Mouse (Mus musculus) myocyte (in vitro differentiated cells): ENCODE measurements at regions not wholly inside any gene's neighbourhood (a gene's known extent, or its start where the extent isn't known, plus 50 kb on each side); places are given as distances from the start of the nearest gene placed in this dataset.

Source experiments
- H3K27me3 ChIP-seq: one replicate; pipeline ENCODE4 v1.6.1; 2011; ENCODE audit not compliant: control insufficient read depth, insufficient read depth, insufficient read length
- H3K36me3 ChIP-seq: one replicate; pipeline ENCODE4 v1.6.1; 2011; ENCODE audit not compliant: control insufficient read depth, insufficient read depth
- H3K4me2 ChIP-seq: one replicate; pipeline ENCODE4 v1.6.1; 2011; ENCODE audit warnings: low read depth, control low read depth
- H3K4me3 ChIP-seq: one replicate; pipeline ENCODE4 v1.5.1; 2011; ENCODE audit warnings: mild to moderate bottlenecking, control low read depth, moderate library complexity
- H3K79me2 ChIP-seq: one replicate; pipeline ENCODE4 v1.6.1; 2011; ENCODE audit not compliant: control insufficient read depth, insufficient read depth
- H3ac ChIP-seq: one replicate; pipeline ENCODE4 v1.6.1; 2011; ENCODE audit not compliant: control insufficient read depth, insufficient read length
- CEBPB ChIP-seq: IDR thresholded peaks from 2 replicates; pipeline ENCODE4 v1.6.1; 2011; ENCODE audit warnings: mild to moderate bottlenecking, moderate library complexity; ENCODE audit not compliant: poor library complexity, insufficient read depth, severe bottlenecking
- E2F4 ChIP-seq: IDR thresholded peaks from one replicate; pipeline ENCODE4 v1.6.1; 2011; ENCODE audit warnings: mild to moderate bottlenecking, control low read depth, moderate library complexity; ENCODE audit not compliant: insufficient read depth
- MAX ChIP-seq: IDR thresholded peaks from one replicate; pipeline ENCODE4 v1.6.1; 2011; ENCODE audit warnings: low read depth, mild to moderate bottlenecking, control low read depth
- MYOD1 ChIP-seq, 3 experiments: IDR thresholded peaks; one replicate each; pipeline ENCODE4 v1.6.1; 2011; ENCODE audit warnings: control low read depth in 2 of 3, low read depth in 2 of 3, mild to moderate bottlenecking in 2 of 3, moderate library complexity in 1 of 3; ENCODE audit not compliant: insufficient read length in 2 of 3, control insufficient read depth in 1 of 3
- MYOG ChIP-seq, 3 experiments: IDR thresholded peaks; one replicate each; pipeline ENCODE4 v1.6.1; 2011; ENCODE audit warnings: control low read depth in 2 of 3, low read depth in 2 of 3, mild to moderate bottlenecking in 2 of 3; ENCODE audit not compliant: insufficient read length in 2 of 3, control insufficient read depth in 1 of 3, insufficient read depth in 1 of 3
- POLR2A ChIP-seq: IDR thresholded peaks from one replicate; pipeline ENCODE4 v1.6.1; 2011; ENCODE audit warnings: low read depth, mild to moderate bottlenecking, control low read depth, moderate library complexity; ENCODE audit not compliant: insufficient read length
- POLR2AphosphoS2 ChIP-seq: IDR thresholded peaks from one replicate; pipeline ENCODE4 v1.6.1; 2011; ENCODE audit warnings: low read depth, control low read depth; ENCODE audit not compliant: insufficient read length
- REST ChIP-seq: IDR thresholded peaks from one replicate; pipeline ENCODE4 v1.6.1; 2011; ENCODE audit warnings: mild to moderate bottlenecking, control low read depth, moderate library complexity; ENCODE audit not compliant: insufficient read depth, insufficient read length
- SRF ChIP-seq: IDR thresholded peaks from one replicate; pipeline ENCODE4 v1.6.1; 2011; ENCODE audit warnings: low read depth; ENCODE audit not compliant: control insufficient read depth, insufficient read length
- TCF12 ChIP-seq: IDR thresholded peaks from one replicate; pipeline ENCODE4 v1.6.1; 2011; ENCODE audit warnings: mild to moderate bottlenecking, control low read depth; ENCODE audit not compliant: poor library complexity, insufficient read depth, severe bottlenecking
- TCF3 ChIP-seq: IDR thresholded peaks from one replicate; pipeline ENCODE4 v1.6.1; 2011; ENCODE audit warnings: low read depth, control low read depth; ENCODE audit not compliant: insufficient read length
- USF1 ChIP-seq: IDR thresholded peaks from one replicate; pipeline ENCODE4 v1.6.1; 2011; ENCODE audit warnings: low read depth, mild to moderate bottlenecking, control low read depth, moderate library complexity

DNA sequence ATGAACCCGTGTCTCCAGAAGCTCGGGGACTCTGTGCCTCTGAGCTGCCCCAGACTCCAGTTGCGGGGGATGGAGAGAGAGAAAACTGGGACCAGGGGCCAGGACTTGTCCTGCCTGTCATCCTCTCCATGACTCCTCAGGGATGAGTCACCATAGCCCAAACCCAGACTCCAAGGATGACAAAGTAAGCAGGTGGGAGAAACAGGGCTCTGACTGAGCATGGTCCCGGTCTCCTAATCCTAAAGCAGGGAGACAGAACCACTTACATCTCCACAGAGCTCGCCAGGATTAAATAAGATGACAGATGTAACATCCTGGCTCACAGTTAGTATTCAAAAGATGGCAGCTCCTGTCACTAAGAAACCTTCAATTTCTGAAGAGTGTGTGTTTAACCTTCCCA is 61.7 kb upstream of the Nectin1 start:
- no peaks in the 10 kb centered on the region for H3K27me3 ChIP-seq
- no peaks in the 10 kb centered on the region for H3K79me2 ChIP-seq
- no peak overlapping the region for H3K4me2 ChIP-seq
- no peak for TF ChIP-seq MYOD1 (IDR thresholded peaks at IDR 0.05; ENCODE audit: control insufficient read depth in 1 of 3, insufficient read length in 2 of 3, low read depth in 2 of 3)
- no peak for TF ChIP-seq E2F4
- no peak for TF ChIP-seq MAX
- TF ChIP-seq USF1 = no peak
- TF ChIP-seq SRF = no peak
- TF ChIP-seq TCF3 = no peak
- no peak for TF ChIP-seq CEBPB
- TF ChIP-seq REST = no peak
- TF ChIP-seq TCF12 = no peak
- no peak for TF ChIP-seq POLR2AphosphoS2
- TF ChIP-seq POLR2A = no peak
- TF ChIP-seq MYOG (IDR thresholded peaks at IDR 0.05; ENCODE audit: control insufficient read depth in 1 of 3, insufficient read depth in 1 of 3, insufficient read length in 2 of 3, low read depth in 2 of 3) = no peak
- H3ac ChIP-seq = no peak overlapping the region
- H3K4me3 ChIP-seq = no peak overlapping the region
- H3K36me3 ChIP-seq = no peaks in the 10 kb centered on the region

GRCm38 (mm10) chr9:43684596-43684995 is 59.2 kb upstream of the Nectin1 start:
- TF ChIP-seq MYOD1 (IDR thresholded peaks at IDR 0.05; ENCODE audit: control insufficient read depth in 1 of 3, insufficient read length in 2 of 3, low read depth in 2 of 3) = no peak
- TF ChIP-seq USF1 = no peak
- no peak for TF ChIP-seq E2F4
- TF ChIP-seq SRF = no peak
- TF ChIP-seq MAX = no peak
- TF ChIP-seq TCF3 = no peak
- no peak for TF ChIP-seq CEBPB
- Histone ChIP-seq H3K4me3 (no peak overlapping the region), H3ac (no peak overlapping the region), H3K36me3 (no peaks in the 10 kb centered on the region), H3K4me2 (peak overlapping the region; percentile 30), H3K79me2 (no peaks in the 10 kb centered on the region), H3K27me3 (no peaks in the 10 kb centered on the region)

DNA sequence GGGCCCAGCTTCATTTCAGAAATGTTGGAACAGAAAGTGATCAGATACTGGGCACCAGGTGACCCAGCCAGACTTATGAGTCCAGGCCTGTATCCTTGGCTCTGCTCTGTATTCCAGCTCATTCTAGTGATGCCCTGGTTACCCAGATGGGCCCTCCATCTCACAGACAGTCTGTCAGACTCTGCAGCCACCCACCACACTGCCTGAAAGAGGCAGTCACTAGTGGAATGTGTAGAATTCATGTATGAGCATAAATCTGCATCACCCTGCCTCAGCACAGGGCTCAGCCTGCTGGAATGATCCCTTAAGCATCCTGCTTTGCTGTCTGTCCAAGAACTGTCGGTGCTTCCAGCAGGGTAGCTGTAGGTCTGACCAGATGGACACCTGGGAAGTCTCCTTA is 51.8 kb upstream of the Nectin1 start:
- Histone ChIP-seq H3K36me3 (no peaks in the 10 kb centered on the region), H3ac (no peak overlapping the region), H3K79me2 (no peaks in the 10 kb centered on the region), H3K4me2 (no peak overlapping the region), H3K27me3 (no peaks in the 10 kb centered on the region), H3K4me3 (no peak overlapping the region)
- TF ChIP-seq MYOG (IDR thresholded peaks at IDR 0.05; ENCODE audit: control insufficient read depth in 1 of 3, insufficient read depth in 1 of 3, insufficient read length in 2 of 3, low read depth in 2 of 3) (no peak), SRF (no peak), POLR2A (no peak), MYOD1 (IDR thresholded peaks at IDR 0.05; ENCODE audit: control insufficient read depth in 1 of 3, insufficient read length in 2 of 3, low read depth in 2 of 3) (no peak), POLR2AphosphoS2 (no peak), TCF3 (no peak), TCF12 (no peak), CEBPB (no peak), USF1 (no peak), E2F4 (no peak), MAX (no peak), REST (no peak)

DNA sequence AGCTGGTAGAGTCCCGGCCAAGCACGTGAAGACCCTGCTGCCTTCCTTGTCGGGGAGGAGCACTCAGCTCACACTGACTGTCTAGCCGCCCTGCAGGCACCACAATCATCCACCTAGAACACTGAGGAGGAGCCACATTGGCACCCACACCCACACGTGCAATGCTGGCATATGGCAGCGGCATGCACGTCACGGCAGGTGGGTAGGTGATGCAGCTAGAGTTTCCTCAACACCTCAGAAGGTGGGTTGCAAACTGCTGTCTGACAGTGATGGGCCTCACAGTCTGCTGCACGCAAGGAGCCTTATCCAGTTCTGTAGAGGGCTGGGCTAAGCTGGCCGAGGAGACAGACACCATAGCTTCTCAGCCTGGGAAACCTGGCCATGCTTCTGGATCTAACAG is 51.2 kb upstream of the Nectin1 start:
- Histone ChIP-seq H3K27me3 (no peaks in the 10 kb centered on the region), H3ac (no peak overlapping the region), H3K4me3 (no peak overlapping the region), H3K4me2 (no peak overlapping the region), H3K36me3 (no peaks in the 10 kb centered on the region), H3K79me2 (no peaks in the 10 kb centered on the region)
- TF ChIP-seq USF1 (no peak), TCF12 (no peak), MAX (no peak), SRF (no peak), E2F4 (no peak), POLR2A (no peak), CEBPB (no peak), TCF3 (no peak), POLR2AphosphoS2 (no peak), MYOG (IDR thresholded peaks at IDR 0.05; ENCODE audit: control insufficient read depth in 1 of 3, insufficient read depth in 1 of 3, insufficient read length in 2 of 3, low read depth in 2 of 3) (no peak), REST (no peak), MYOD1 (IDR thresholded peaks at IDR 0.05; ENCODE audit: control insufficient read depth in 1 of 3, insufficient read length in 2 of 3, low read depth in 2 of 3) (no peak)
